Mouse (Mus musculus) lung, postnatal 0 days (tissue): ENCODE measurements around the gene Hebp1.
A peak's percentile ranks its signal among the peaks of the same experiment; 100 is the strongest.

Source experiments
- CTCF ChIP-seq: IDR thresholded peaks from 2 replicates; pipeline ENCODE4 v1.5.1; 2016; ENCODE audit warnings: antibody characterized with exemption, mild to moderate bottlenecking
- EP300 ChIP-seq: IDR thresholded peaks from 2 replicates; pipeline ENCODE4 v1.6.1; 2016; ENCODE audit warnings: antibody characterized with exemption, mild to moderate bottlenecking, control low read depth

DNA sequence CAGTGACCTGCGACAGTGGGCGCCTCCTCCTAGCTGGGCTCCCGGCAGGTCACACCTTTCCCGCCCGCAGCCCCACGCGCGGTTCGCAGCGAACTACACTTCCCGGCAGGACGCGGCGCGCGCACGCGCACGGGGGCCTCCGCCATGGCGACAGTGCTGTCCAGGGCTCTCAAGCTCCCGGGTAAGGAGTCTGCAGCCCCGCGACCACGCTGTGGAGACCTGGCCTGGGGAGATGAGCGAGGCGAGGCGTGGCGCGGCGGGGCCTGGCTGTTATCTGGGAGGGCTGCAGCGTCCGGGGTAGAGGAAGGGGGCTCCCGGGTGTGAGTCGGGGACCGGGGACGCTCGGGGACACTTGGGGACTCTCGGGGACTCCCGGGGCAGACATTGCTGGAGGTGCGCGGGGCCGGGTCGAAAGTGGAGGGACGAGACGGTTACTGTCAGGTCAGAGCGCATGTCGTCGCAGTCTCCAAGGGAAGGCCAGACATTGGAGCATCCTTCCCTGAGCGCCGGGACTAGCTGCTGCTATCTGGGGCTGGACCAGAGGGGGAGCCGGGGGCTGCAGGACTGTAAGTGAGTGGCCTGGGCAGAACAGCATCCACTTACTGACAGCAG, at the start of gene Hebp1, which contains the start of gene Fam234b:
- TF ChIP-seq CTCF, result peak; percentile 31
- no peak for TF ChIP-seq EP300
